Mouse (Mus musculus): ENCODE measurements around the gene Arpc4. TPM values are rescaled to one million over a fixed set of nuclear protein-coding genes. Genes with fewer than 3 reads are reported as not detected.

The Arpc4 gene
- 232 TPM for total RNA-seq (2023)

GRCm38 (mm10) chr6:113377496-113378385 lies at the start of gene Arpc4, which contains the start of gene Tada3:
TSS of gene Arpc4 (plus strand) at chr6:113378115.
TSS of gene Tada3 (minus strand) at chr6:113377883.

GRCm38 (mm10) chr6:113343177-113344092 lies 34.5 kb upstream of the Arpc4 start, which contains the start of gene Camk1:
TSS of gene Camk1 (minus strand) at chr6:113343984.

GRCm38 (mm10) chr6:113388960-113389359 lies 11.0 kb downstream of the Arpc4 start, which contains the start of gene Ttll3:
TSS of gene Ttll3 (plus strand) at chr6:113389260.

GRCm38 (mm10) chr6:113419199-113419587 lies 41.3 kb downstream of the Arpc4 start, which contains the start of gene Rpusd3:
TSS of gene Rpusd3 (minus strand) at chr6:113419340.

GRCm38 (mm10) chr6:113435664-113436205 lies 57.8 kb downstream of the Arpc4 start, which contains the start of gene Cidec:
TSS of gene Cidec (minus strand) at chr6:113435760.

Other genes with a start within 250 kb of the Arpc4 start
- 0.44 TPM for gene Lhfpl4, start 182.7 kb upstream of the Arpc4 start, total RNA-seq (2023)
- 34.8 TPM for gene Mtmr14, start 140.3 kb upstream of the Arpc4 start, total RNA-seq (2023)
- 2.9 TPM for gene Cpne9, start 95.8 kb upstream of the Arpc4 start, total RNA-seq (2023)
- gene Brpf1, start 71.0 kb upstream of the Arpc4 start, total RNA-seq (2023) = 75.3 TPM
- gene Ogg1, start 51.1 kb upstream of the Arpc4 start, total RNA-seq (2023) = 9.0 TPM
- 0.47 TPM for gene Camk1, start 34.1 kb upstream of the Arpc4 start, total RNA-seq (2023)
- gene Tada3, start 232 bp upstream of the Arpc4 start, total RNA-seq (2023) = 29.1 TPM
- 58.3 TPM for gene Ttll3, start 11.1 kb downstream of the Arpc4 start, total RNA-seq (2023)
- 10.6 TPM for gene Rpusd3, start 41.2 kb downstream of the Arpc4 start, total RNA-seq (2023)
- gene Cidec, start 57.6 kb downstream of the Arpc4 start, total RNA-seq (2023) = not detected
- 18.3 TPM for gene Jagn1, start 64.5 kb downstream of the Arpc4 start, total RNA-seq (2023)
- 0.71 TPM for gene Il17re, start 80.4 kb downstream of the Arpc4 start, total RNA-seq (2023)
- 0.35 TPM for gene Il17rc, start 93.3 kb downstream of the Arpc4 start, total RNA-seq (2023)
- 10.8 TPM for gene Creld1, start 105.2 kb downstream of the Arpc4 start, total RNA-seq (2023)
- 0.35 TPM for gene Prrt3, start 123.8 kb downstream of the Arpc4 start, total RNA-seq (2023)
- 65.7 TPM for gene Emc3, start 153.5 kb downstream of the Arpc4 start, total RNA-seq (2023)
- 0.80 TPM for gene Fancd2, start 153.6 kb downstream of the Arpc4 start, total RNA-seq (2023)
- gene Fancd2os, start 222.6 kb downstream of the Arpc4 start, total RNA-seq (2023) = not detected
- 91.9 TPM for gene Brk1, start 226.7 kb downstream of the Arpc4 start, total RNA-seq (2023)
- gene Vhl, start 245.8 kb downstream of the Arpc4 start, total RNA-seq (2023) = 19.3 TPM

All from CD4-positive naive resting alpha-beta T cell, adult 57 days (primary cell).